Mouse (Mus musculus): ENCODE results near the gene Slc25a42. TPM values are rescaled to one million over a fixed set of nuclear protein-coding genes. Genes with fewer than 3 reads are reported as not detected.
A peak's percentile ranks its signal among the peaks of the same experiment; 100 is the strongest.

Slc25a42 gene
- polyA plus RNA-seq, 2 experiments, result 4.1 to 23.6 TPM

- 0 out of 2 replicates have a peak, but pooled peaks cover 4% of the 10 kb centered on the region for H3K27me3 ChIP-seq (ENCODE audit: control insufficient read depth, insufficient read depth, low read length)
- no peaks in the 10 kb centered on the region for H3K9me3 ChIP-seq (ENCODE audit: control insufficient read depth, low read length)
- no peak overlapping the region for H3K4me3 ChIP-seq (replicated peaks; ENCODE audit: low read length)
- ATAC-seq (ENCODE audit: low FRiP score, low read depth), result no peak
- DNase-seq (ENCODE audit: low spot score), result no peak
- H3K4me2 ChIP-seq (replicated peaks; ENCODE audit: low read depth, low read length, severe bottlenecking), result no peak overlapping the region
- H3K4me1 ChIP-seq (ENCODE audit: control insufficient read depth, insufficient read depth, low read length), result peaks cover 7% of the 10 kb centered on the region
- no peak for TF ChIP-seq POLR2A (IDR thresholded peaks at IDR 0.05; ENCODE audit: borderline replicate concordance, extremely low read depth, insufficient read depth, insufficient read length)
- no peak overlapping the region for H3K9ac ChIP-seq (ENCODE audit: low read depth, low read length, severe bottlenecking)
- WGBS, result 70% methylated on average over 3 of the region's 3 CpGs
- no peaks in the 10 kb centered on the region for H3K36me3 ChIP-seq (ENCODE audit: control insufficient read depth, insufficient read depth, low read length)
- no peak overlapping the region for H3K27ac ChIP-seq (replicated peaks; ENCODE audit: low read depth, low read length)
These were observed 41.4 kb downstream of the Slc25a42 start for GRCm38 (mm10) chr8:70170748-70171147.

DNA sequence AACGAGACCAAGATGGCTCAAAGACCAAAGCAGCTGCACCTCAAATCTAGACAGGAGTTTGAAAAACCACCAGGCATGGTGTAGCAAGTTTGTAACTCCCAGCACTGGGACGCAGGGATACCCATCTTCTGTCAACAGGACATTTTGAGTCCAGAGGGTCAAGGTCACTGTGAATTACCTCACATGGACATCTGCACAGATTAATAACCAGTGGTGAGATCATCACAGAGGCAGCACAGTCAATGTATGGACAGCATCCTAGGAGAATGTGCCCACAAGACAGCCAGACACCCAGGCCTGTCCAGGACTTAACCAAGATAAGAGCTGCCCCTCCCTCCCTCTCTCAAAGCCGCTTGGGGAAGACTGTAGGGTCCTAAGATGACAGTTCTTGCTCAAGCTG, 42.0 kb downstream of the Slc25a42 start:
- TF ChIP-seq POLR2A (IDR thresholded peaks at IDR 0.05; ENCODE audit: borderline replicate concordance, extremely low read depth, insufficient read depth, insufficient read length), result no peak
- Histone ChIP-seq H3K4me2 (replicated peaks; ENCODE audit: low read depth, low read length, severe bottlenecking) (no peak overlapping the region), H3K27ac (replicated peaks; ENCODE audit: low read depth, low read length) (no peak overlapping the region), H3K27me3 (ENCODE audit: control insufficient read depth, insufficient read depth, low read length) (peaks cover 9% of the 10 kb centered on the region; the same call in 1 of the 2 replicates), H3K9me3 (ENCODE audit: control insufficient read depth, low read length) (no peaks in the 10 kb centered on the region), H3K4me3 (replicated peaks; ENCODE audit: low read length) (no peak overlapping the region), H3K9ac (ENCODE audit: low read depth, low read length, severe bottlenecking) (no peak overlapping the region), H3K4me1 (ENCODE audit: control insufficient read depth, insufficient read depth, low read length) (peaks cover 7% of the 10 kb centered on the region), H3K36me3 (ENCODE audit: control insufficient read depth, insufficient read depth, low read length) (no peaks in the 10 kb centered on the region)
- ATAC-seq (ENCODE audit: low FRiP score, low read depth) (no peak), DNase-seq (ENCODE audit: low spot score) (no peak)
- 81% methylated on average over 3 of the region's 3 CpGs for WGBS

DNA sequence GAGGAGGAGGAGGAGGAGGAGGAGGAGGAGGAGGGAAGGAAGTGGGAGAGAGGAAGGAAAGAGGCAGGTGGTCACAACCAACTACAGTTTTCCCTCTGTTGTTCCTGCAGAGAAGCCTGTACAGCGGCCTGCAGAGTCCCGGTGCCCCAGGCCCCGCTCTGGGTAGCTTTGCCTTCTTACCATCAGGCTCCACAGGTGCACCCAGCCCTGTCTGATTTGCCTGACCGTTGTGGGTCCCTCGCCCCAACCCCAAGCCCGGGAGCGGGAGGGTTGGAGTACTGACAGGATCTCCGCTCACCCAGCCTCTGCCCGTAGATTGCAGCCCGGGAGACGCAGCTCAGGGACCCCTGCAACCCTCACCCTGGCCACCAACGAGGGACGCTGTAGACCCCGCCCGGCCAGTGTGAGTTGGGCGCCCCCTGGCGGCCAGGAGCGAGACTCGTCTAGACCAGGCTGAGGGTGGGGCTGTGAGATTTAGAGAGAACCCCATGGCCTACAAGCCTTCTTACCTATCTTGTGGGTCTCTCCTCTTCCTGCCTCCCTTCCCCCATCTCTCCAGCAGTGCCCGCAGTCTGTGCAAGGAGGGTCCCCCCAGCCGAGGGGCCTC, 45.5 kb downstream of the Slc25a42 start:
- peak overlapping the region; percentile 12 for H3K4me3 ChIP-seq (replicated peaks; ENCODE audit: low read length)
- no peaks in the 10 kb centered on the region for H3K4me1 ChIP-seq (ENCODE audit: control insufficient read depth, insufficient read depth, low read length)
- no peak overlapping the region for H3K9ac ChIP-seq (ENCODE audit: low read depth, low read length, severe bottlenecking)
- H3K27me3 ChIP-seq (ENCODE audit: control insufficient read depth, insufficient read depth, low read length), result peaks cover 9% of the 10 kb centered on the region; the same call in 1 of the 2 replicates
- peak; percentile 44 for DNase-seq (ENCODE audit: low spot score)
- H3K9me3 ChIP-seq (ENCODE audit: control insufficient read depth, low read length), result no peaks in the 10 kb centered on the region
- ATAC-seq (ENCODE audit: low FRiP score, low read depth), result peak; percentile 90
- H3K36me3 ChIP-seq (ENCODE audit: control insufficient read depth, insufficient read depth, low read length), result no peaks in the 10 kb centered on the region
- no peak overlapping the region for H3K27ac ChIP-seq (replicated peaks; ENCODE audit: low read depth, low read length)
- 3% methylated on average over 21 of the region's 21 CpGs for WGBS
- TF ChIP-seq POLR2A (IDR thresholded peaks at IDR 0.05; ENCODE audit: borderline replicate concordance, extremely low read depth, insufficient read depth, insufficient read length), result no peak
- H3K4me2 ChIP-seq (replicated peaks; ENCODE audit: low read depth, low read length, severe bottlenecking), result peak overlapping the region; percentile 48

GRCm38 (mm10) chr8:70163316-70163715, 48.8 kb downstream of the Slc25a42 start:
- no peak overlapping the region for H3K9ac ChIP-seq (ENCODE audit: low read depth, low read length, severe bottlenecking)
- no peak for DNase-seq (ENCODE audit: low spot score)
- no peaks in the 10 kb centered on the region for H3K9me3 ChIP-seq (ENCODE audit: control insufficient read depth, low read length)
- no peaks in the 10 kb centered on the region for H3K4me1 ChIP-seq (ENCODE audit: control insufficient read depth, insufficient read depth, low read length)
- no peak overlapping the region for H3K27ac ChIP-seq (replicated peaks; ENCODE audit: low read depth, low read length)
- H3K4me3 ChIP-seq (replicated peaks; ENCODE audit: low read length), result no peak overlapping the region
- peaks cover 9% of the 10 kb centered on the region; the same call in 1 of the 2 replicates for H3K27me3 ChIP-seq (ENCODE audit: control insufficient read depth, insufficient read depth, low read length)
- no peaks in the 10 kb centered on the region for H3K36me3 ChIP-seq (ENCODE audit: control insufficient read depth, insufficient read depth, low read length)
- no peak overlapping the region for H3K4me2 ChIP-seq (replicated peaks; ENCODE audit: low read depth, low read length, severe bottlenecking)
- no peak for ATAC-seq (ENCODE audit: low FRiP score, low read depth)
- no peak for TF ChIP-seq POLR2A (IDR thresholded peaks at IDR 0.05; ENCODE audit: borderline replicate concordance, extremely low read depth, insufficient read depth, insufficient read length)
- WGBS, result 88% methylated on average over 3 of the region's 3 CpGs

GRCm38 (mm10) chr8:70160015-70160414, 52.1 kb downstream of the Slc25a42 start:
- Histone ChIP-seq H3K9ac (ENCODE audit: low read depth, low read length, severe bottlenecking) (no peak overlapping the region), H3K27ac (replicated peaks; ENCODE audit: low read depth, low read length) (no peak overlapping the region), H3K9me3 (ENCODE audit: control insufficient read depth, low read length) (no peaks in the 10 kb centered on the region), H3K4me3 (replicated peaks; ENCODE audit: low read length) (no peak overlapping the region), H3K4me1 (ENCODE audit: control insufficient read depth, insufficient read depth, low read length) (no peaks in the 10 kb centered on the region), H3K27me3 (ENCODE audit: control insufficient read depth, insufficient read depth, low read length) (no peaks in the 10 kb centered on the region; the same call in 1 of the 2 replicates), H3K36me3 (ENCODE audit: control insufficient read depth, insufficient read depth, low read length) (no peaks in the 10 kb centered on the region), H3K4me2 (replicated peaks; ENCODE audit: low read depth, low read length, severe bottlenecking) (no peak overlapping the region)
- WGBS, result 56% methylated on average over 13 of the region's 13 CpGs
- TF ChIP-seq POLR2A (IDR thresholded peaks at IDR 0.05; ENCODE audit: borderline replicate concordance, extremely low read depth, insufficient read depth, insufficient read length), result no peak
- no peak for DNase-seq (ENCODE audit: low spot score)
- no peak for ATAC-seq (ENCODE audit: low FRiP score, low read depth)
